Mouse (Mus musculus): ENCODE results near the gene Acaa1a. TPM values are rescaled to one million over a fixed set of nuclear protein-coding genes. Genes with fewer than 3 reads are reported as not detected.

The Acaa1a gene
- polyA plus RNA-seq, 1 experiment from 2014 or later: 87.7 TPM

DNA sequence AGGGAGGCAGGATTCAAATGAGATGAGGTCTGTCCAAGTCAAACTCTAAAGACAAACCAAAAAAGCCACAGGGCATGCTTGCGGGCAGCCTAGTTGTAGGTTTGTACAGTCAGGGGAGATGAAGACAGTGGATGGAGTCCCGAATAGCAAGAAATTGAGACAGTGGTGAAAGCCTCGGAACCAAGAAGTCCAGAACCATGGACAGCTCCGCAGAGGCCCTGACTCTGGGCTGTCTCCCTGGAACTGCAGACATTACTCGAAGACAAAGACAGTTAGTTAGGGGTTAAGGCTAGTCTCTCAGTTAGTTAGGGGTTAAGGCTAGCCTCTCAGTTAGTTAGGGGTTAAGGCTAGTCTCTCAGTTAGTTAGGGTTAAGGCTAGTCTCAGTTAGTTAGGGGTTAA is 49.5 kb downstream of the Acaa1a start:
- ATAC-seq (ENCODE audit: low FRiP score, low TSS enrichment): no peak
- WGBS: 45% methylated on average over 5 of the region's 5 CpGs
- H3K4me2 ChIP-seq (replicated peaks; ENCODE audit: low read depth, low read length): no peak overlapping the region

DNA sequence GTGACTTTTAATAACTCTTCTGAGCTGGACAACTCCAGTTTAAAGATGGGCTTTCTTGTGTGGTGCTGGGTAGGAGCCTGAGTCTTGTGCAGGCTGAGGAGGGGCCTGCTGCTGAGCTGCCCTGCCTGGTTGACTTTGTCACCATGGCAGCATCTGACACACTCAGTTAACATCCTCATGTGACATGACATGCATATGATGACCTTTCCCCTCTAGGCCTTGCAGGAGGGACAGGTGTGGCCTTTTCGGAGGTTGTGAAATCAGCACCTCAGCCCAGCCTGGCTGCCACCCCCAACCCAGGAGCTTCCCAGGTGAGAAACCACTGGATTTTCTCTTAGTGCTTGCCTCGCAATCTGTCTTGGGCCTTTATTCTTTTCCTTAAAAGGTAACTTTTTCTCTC is 50.7 kb downstream of the Acaa1a start:
- 89% methylated on average over 2 of the region's 2 CpGs for WGBS
- Histone ChIP-seq H3K4me1 (ENCODE audit: control insufficient read depth, insufficient read depth, low read length) (no peaks in the 10 kb centered on the region), H3K27ac (ENCODE audit: low read depth, low read length) (no peak overlapping the region), H3K4me3 (ENCODE audit: low read length) (no peak overlapping the region), H3K9ac (ENCODE audit: low read depth, low read length) (no peak overlapping the region), H3K36me3 (ENCODE audit: control insufficient read depth, insufficient read depth, low read length) (no peaks in the 10 kb centered on the region; the same call in 1 of the 2 replicates), H3K27me3 (ENCODE audit: control insufficient read depth, insufficient read depth, low read length) (no peaks in the 10 kb centered on the region), H3K9me3 (ENCODE audit: control insufficient read depth, low read length) (no peaks in the 10 kb centered on the region), H3K4me2 (replicated peaks; ENCODE audit: low read depth, low read length) (no peak overlapping the region)
- ATAC-seq (ENCODE audit: low FRiP score, low TSS enrichment): no peak

More for the DNA sequence above, 49.5 kb downstream of the Acaa1a start:
- no peaks in the 10 kb centered on the region for H3K9me3 ChIP-seq (ENCODE audit: control insufficient read depth, low read length)
- no peak overlapping the region for H3K27ac ChIP-seq (ENCODE audit: low read depth, low read length)
- no peaks in the 10 kb centered on the region for H3K27me3 ChIP-seq (ENCODE audit: control insufficient read depth, insufficient read depth, low read length)
- no peaks in the 10 kb centered on the region; the same call in 1 of the 2 replicates for H3K36me3 ChIP-seq (ENCODE audit: control insufficient read depth, insufficient read depth, low read length)
- no peak overlapping the region for H3K9ac ChIP-seq (ENCODE audit: low read depth, low read length)
- no peak overlapping the region for H3K4me3 ChIP-seq (ENCODE audit: low read length)
- no peaks in the 10 kb centered on the region for H3K4me1 ChIP-seq (ENCODE audit: control insufficient read depth, insufficient read depth, low read length)

DNA sequence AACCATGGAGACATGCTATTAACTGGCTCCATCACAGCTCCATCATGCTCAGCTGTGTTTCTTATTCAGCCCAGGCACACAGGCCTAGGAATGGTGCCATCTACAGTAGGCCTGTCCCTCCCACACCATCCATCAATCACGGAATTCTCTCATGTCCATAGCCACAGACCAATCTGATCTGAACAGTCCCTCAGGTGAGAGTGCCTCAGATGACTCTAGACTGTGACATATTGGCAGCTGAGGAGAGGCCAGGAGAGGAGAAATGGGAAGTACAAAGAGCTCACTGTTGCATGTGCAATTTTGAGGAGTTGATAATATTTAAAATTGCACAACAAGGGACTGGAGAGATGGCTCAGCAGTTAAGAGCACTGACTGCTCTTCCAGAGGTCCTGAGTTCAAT is 55.3 kb downstream of the Acaa1a start:
- 85% methylated on average over 1 of the region's 1 CpGs for WGBS
- H3K36me3 ChIP-seq (ENCODE audit: control insufficient read depth, insufficient read depth, low read length): no peaks in the 10 kb centered on the region; the same call in 1 of the 2 replicates
- H3K27ac ChIP-seq (ENCODE audit: low read depth, low read length): no peak overlapping the region
- no peak overlapping the region for H3K9ac ChIP-seq (ENCODE audit: low read depth, low read length)
- H3K27me3 ChIP-seq (ENCODE audit: control insufficient read depth, insufficient read depth, low read length): no peaks in the 10 kb centered on the region
- H3K4me1 ChIP-seq (ENCODE audit: control insufficient read depth, insufficient read depth, low read length): no peaks in the 10 kb centered on the region
- no peak overlapping the region for H3K4me3 ChIP-seq (ENCODE audit: low read length)
- H3K9me3 ChIP-seq (ENCODE audit: control insufficient read depth, low read length): no peaks in the 10 kb centered on the region
- H3K4me2 ChIP-seq (replicated peaks; ENCODE audit: low read depth, low read length): no peak overlapping the region
- no peak for ATAC-seq (ENCODE audit: low FRiP score, low TSS enrichment)

Other genes starting within 250 kb of the Acaa1a start
- 18.5 and 18.7 TPM in 2 replicates for gene Plcd1, start 246.2 kb upstream of the Acaa1a start, polyA plus RNA-seq (2014; fragmentation: Nextera tagmentation; extraction: Ambion mirVana)
- gene Dlec1, start 237.2 kb upstream of the Acaa1a start, polyA plus RNA-seq (2014; fragmentation: Nextera tagmentation; extraction: Ambion mirVana): 2.4 and 3.2 TPM in 2 replicates
- 8.1 and 13.5 TPM in 2 replicates for gene Acaa1b, start 182.6 kb upstream of the Acaa1a start, polyA plus RNA-seq (2014; fragmentation: Nextera tagmentation; extraction: Ambion mirVana)
- not detected in 2 replicates for gene Gm47289, start 180.5 kb upstream of the Acaa1a start, polyA plus RNA-seq (2014; fragmentation: Nextera tagmentation; extraction: Ambion mirVana)
- 0.44 and 0.93 TPM in 2 replicates for gene Slc22a13, start 130.6 kb upstream of the Acaa1a start, polyA plus RNA-seq (2014; fragmentation: Nextera tagmentation; extraction: Ambion mirVana)
- gene Oxsr1, start 17.2 kb upstream of the Acaa1a start, polyA plus RNA-seq (2014; fragmentation: Nextera tagmentation; extraction: Ambion mirVana): 11.9 and 18.9 TPM in 2 replicates
- gene Myd88, start 1.7 kb downstream of the Acaa1a start, polyA plus RNA-seq (2014; fragmentation: Nextera tagmentation; extraction: Ambion mirVana): 17.5 and 21.3 TPM in 2 replicates
- 7.2 and 17.9 TPM in 2 replicates for gene Xylb, start 17.7 kb downstream of the Acaa1a start, polyA plus RNA-seq (2014; fragmentation: Nextera tagmentation; extraction: Ambion mirVana)
- gene Slc22a14, start 25.9 kb downstream of the Acaa1a start, polyA plus RNA-seq (2014; fragmentation: Nextera tagmentation; extraction: Ambion mirVana): not detected in 2 replicates
- gene Acvr2b, start 62.4 kb downstream of the Acaa1a start, polyA plus RNA-seq (2014; fragmentation: Nextera tagmentation; extraction: Ambion mirVana): 57.4 and 67.0 TPM in 2 replicates
- gene Exog, start 105.3 kb downstream of the Acaa1a start, polyA plus RNA-seq (2014; fragmentation: Nextera tagmentation; extraction: Ambion mirVana): 21.4 and 27.8 TPM in 2 replicates
- 0.03 and 0.27 TPM in 2 replicates for gene Scn5a, start 239.3 kb downstream of the Acaa1a start, polyA plus RNA-seq (2014; fragmentation: Nextera tagmentation; extraction: Ambion mirVana)